Mouse (Mus musculus): ENCODE measurements around the gene Chmp4b. TPM values are rescaled to one million over a fixed set of nuclear protein-coding genes. Genes with fewer than 3 reads are reported as not detected.

Gene Chmp4b
- polyA plus RNA-seq, 1 experiment from 2014 or later, result 13.3 TPM

DNA sequence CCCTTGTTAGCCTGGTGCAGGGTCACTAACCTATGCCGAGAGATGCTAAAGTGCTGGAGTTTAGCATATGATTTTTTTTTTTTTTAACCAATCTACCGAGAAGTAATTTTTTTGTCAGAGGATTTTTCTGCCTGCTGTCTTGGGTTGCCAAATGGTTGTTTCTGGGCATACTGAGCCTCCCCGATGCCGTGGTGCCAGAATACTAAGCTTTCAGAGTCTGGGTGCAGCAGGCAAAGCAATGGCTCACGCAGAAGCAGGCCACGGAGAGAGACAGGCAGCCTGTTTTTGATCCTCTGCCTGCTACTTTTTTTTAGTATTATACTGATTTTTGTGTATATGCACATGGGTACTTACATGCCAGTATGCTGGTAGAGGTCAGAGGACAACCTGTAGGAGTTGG lies 29.4 kb downstream of the Chmp4b start:
- no peak overlapping the region for H3K9ac ChIP-seq (ENCODE audit: low read length)
- no peak overlapping the region for H3K4me3 ChIP-seq (ENCODE audit: low read depth, low read length)
- H3K27me3 ChIP-seq (ENCODE audit: control insufficient read depth, insufficient read depth, low read length), result no peaks in the 10 kb centered on the region
- H3K4me1 ChIP-seq (replicated peaks; ENCODE audit: control insufficient read depth, insufficient read depth, low read length), result peaks cover 15% of the 10 kb centered on the region; the same call in 1 of the 2 replicates
- no peak overlapping the region for H3K27ac ChIP-seq (ENCODE audit: low read depth, low read length)
- ATAC-seq (replicated peaks; ENCODE audit: low FRiP score) (no peak), DNase-seq (ENCODE audit: low spot score) (no peak)
- WGBS, result 87% methylated on average over 6 of the region's 6 CpGs
- H3K9me3 ChIP-seq (ENCODE audit: control insufficient read depth, low read length), result no peaks in the 10 kb centered on the region
- H3K36me3 ChIP-seq (ENCODE audit: control insufficient read depth, insufficient read depth, low read length), result no peaks in the 10 kb centered on the region; the same call in 1 of the 2 replicates
- H3K4me2 ChIP-seq (ENCODE audit: low read depth, low read length, severe bottlenecking), result no peak overlapping the region

DNA sequence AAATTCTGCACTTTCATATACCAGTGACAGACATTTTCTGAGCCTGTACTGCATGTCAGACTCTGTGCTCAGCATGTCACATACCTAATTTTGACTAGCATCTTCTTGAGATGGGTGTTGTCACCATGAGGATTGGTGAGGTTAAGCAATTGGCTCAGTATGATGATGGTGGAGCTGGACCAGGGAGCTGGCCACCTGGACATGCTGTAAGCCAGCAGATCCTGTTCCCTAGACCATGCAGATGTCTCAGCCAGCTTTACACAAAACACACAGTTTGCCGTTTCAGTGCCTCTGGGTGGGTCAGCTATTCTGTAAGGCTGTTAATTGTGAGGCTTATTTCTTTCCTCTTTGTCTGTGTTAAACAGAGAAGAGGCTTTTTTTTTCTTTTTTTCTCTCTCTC lies 31.2 kb downstream of the Chmp4b start:
- H3K9me3 ChIP-seq (ENCODE audit: control insufficient read depth, low read length), result no peaks in the 10 kb centered on the region
- DNase-seq (ENCODE audit: low spot score) (no peak), ATAC-seq (replicated peaks; ENCODE audit: low FRiP score) (no peak)
- H3K4me1 ChIP-seq (replicated peaks; ENCODE audit: control insufficient read depth, insufficient read depth, low read length), result peaks cover 9% of the 10 kb centered on the region; the same call in 1 of the 2 replicates
- H3K4me2 ChIP-seq (ENCODE audit: low read depth, low read length, severe bottlenecking), result no peak overlapping the region
- 36% methylated on average over 1 of the region's 1 CpGs for WGBS
- no peaks in the 10 kb centered on the region; the same call in 1 of the 2 replicates for H3K36me3 ChIP-seq (ENCODE audit: control insufficient read depth, insufficient read depth, low read length)
- no peak overlapping the region for H3K4me3 ChIP-seq (ENCODE audit: low read depth, low read length)
- H3K27me3 ChIP-seq (ENCODE audit: control insufficient read depth, insufficient read depth, low read length), result no peaks in the 10 kb centered on the region
- no peak overlapping the region for H3K9ac ChIP-seq (ENCODE audit: low read length)
- 0 out of 2 replicates have a peak overlapping the region, but pooled peaks have one; percentile 26 for H3K27ac ChIP-seq (ENCODE audit: low read depth, low read length)

DNA sequence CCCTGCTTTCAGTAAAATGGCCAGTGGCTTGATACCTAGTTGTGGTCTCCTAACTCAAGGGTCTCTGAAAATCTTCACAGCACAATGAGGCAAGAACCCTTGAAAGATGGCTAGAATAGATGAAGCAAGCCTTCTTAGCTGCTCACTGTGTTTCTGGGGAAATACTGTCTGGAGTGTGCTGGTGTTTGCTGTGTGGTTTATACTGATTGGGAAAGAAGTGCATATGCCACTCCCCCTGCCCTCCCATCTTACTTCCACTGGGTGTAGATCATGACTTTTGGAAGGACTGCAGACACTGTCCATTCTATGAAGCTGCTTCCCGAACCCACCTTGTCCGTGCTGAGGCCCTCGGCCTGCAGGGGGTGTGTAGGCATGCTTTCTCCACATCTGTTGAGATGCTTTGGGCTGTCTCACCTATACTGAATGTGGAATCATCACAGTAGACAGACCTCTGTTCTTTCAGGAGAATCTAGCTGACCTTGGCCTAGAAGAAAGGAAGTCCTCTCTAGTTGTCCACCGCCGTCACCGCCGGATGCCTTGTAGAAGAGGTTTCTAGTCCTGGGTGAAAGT lies 33.5 kb downstream of the Chmp4b start:
- WGBS, result 97% methylated on average over 7 of the region's 7 CpGs
- ATAC-seq (replicated peaks; ENCODE audit: low FRiP score) (no peak), DNase-seq (ENCODE audit: low spot score) (no peak)
- Histone ChIP-seq H3K4me3 (ENCODE audit: low read depth, low read length) (no peak overlapping the region), H3K4me1 (replicated peaks; ENCODE audit: control insufficient read depth, insufficient read depth, low read length) (peaks cover 6% of the 10 kb centered on the region; the same call in 1 of the 2 replicates), H3K4me2 (ENCODE audit: low read depth, low read length, severe bottlenecking) (no peak overlapping the region), H3K9me3 (ENCODE audit: control insufficient read depth, low read length) (no peaks in the 10 kb centered on the region), H3K27me3 (ENCODE audit: control insufficient read depth, insufficient read depth, low read length) (no peaks in the 10 kb centered on the region), H3K36me3 (ENCODE audit: control insufficient read depth, insufficient read depth, low read length) (no peaks in the 10 kb centered on the region; the same call in 1 of the 2 replicates), H3K9ac (ENCODE audit: low read length) (no peak overlapping the region), H3K27ac (ENCODE audit: low read depth, low read length) (no peak overlapping the region)

- Histone ChIP-seq H3K9ac (ENCODE audit: low read length) (no peak overlapping the region), H3K4me3 (ENCODE audit: low read depth, low read length) (no peak overlapping the region), H3K4me1 (replicated peaks; ENCODE audit: control insufficient read depth, insufficient read depth, low read length) (peaks cover 3% of the 10 kb centered on the region; the same call in 1 of the 2 replicates), H3K9me3 (ENCODE audit: control insufficient read depth, low read length) (no peaks in the 10 kb centered on the region), H3K27me3 (ENCODE audit: control insufficient read depth, insufficient read depth, low read length) (no peaks in the 10 kb centered on the region), H3K4me2 (ENCODE audit: low read depth, low read length, severe bottlenecking) (no peak overlapping the region), H3K36me3 (ENCODE audit: control insufficient read depth, insufficient read depth, low read length) (no peaks in the 10 kb centered on the region; the same call in 1 of the 2 replicates), H3K27ac (ENCODE audit: low read depth, low read length) (no peak overlapping the region)
- 96% methylated on average over 3 of the region's 3 CpGs for WGBS
- DNase-seq (ENCODE audit: low spot score), result no peak
- ATAC-seq (replicated peaks; ENCODE audit: low FRiP score), result no peak
Measured at GRCm38 (mm10) chr2:154685772-154686171, 34.3 kb downstream of the Chmp4b start.

DNA sequence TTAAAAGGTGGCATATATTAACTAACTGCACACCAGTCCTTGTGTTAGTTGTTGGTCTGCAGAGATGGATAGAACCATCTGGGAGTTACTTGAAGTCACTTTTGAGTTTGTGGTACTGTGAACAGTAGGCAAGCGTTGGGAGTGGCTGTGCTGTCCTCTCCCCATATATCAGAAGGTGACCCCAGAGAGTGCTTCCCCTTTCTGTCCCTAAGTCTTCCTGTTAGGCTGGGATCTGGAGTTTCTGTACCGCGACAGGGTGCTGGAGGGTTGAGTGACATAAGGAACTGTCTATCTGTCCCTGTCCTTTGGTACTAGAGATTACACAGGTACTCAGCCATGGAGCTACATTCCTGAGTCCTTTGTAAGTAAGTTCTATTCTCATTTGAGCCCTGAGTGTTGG lies 35.3 kb downstream of the Chmp4b start:
- no peaks in the 10 kb centered on the region for H3K27me3 ChIP-seq (ENCODE audit: control insufficient read depth, insufficient read depth, low read length)
- WGBS, result 90% methylated on average over 3 of the region's 3 CpGs
- DNase-seq (ENCODE audit: low spot score), result no peak
- H3K4me3 ChIP-seq (ENCODE audit: low read depth, low read length), result no peak overlapping the region
- no peak overlapping the region for H3K9ac ChIP-seq (ENCODE audit: low read length)
- no peak overlapping the region for H3K4me2 ChIP-seq (ENCODE audit: low read depth, low read length, severe bottlenecking)
- no peak overlapping the region for H3K27ac ChIP-seq (ENCODE audit: low read depth, low read length)
- no peaks in the 10 kb centered on the region for H3K9me3 ChIP-seq (ENCODE audit: control insufficient read depth, low read length)
- no peaks in the 10 kb centered on the region; the same call in 1 of the 2 replicates for H3K36me3 ChIP-seq (ENCODE audit: control insufficient read depth, insufficient read depth, low read length)
- no peaks in the 10 kb centered on the region; the same call in 1 of the 2 replicates for H3K4me1 ChIP-seq (replicated peaks; ENCODE audit: control insufficient read depth, insufficient read depth, low read length)
- no peak for ATAC-seq (replicated peaks; ENCODE audit: low FRiP score)

DNA sequence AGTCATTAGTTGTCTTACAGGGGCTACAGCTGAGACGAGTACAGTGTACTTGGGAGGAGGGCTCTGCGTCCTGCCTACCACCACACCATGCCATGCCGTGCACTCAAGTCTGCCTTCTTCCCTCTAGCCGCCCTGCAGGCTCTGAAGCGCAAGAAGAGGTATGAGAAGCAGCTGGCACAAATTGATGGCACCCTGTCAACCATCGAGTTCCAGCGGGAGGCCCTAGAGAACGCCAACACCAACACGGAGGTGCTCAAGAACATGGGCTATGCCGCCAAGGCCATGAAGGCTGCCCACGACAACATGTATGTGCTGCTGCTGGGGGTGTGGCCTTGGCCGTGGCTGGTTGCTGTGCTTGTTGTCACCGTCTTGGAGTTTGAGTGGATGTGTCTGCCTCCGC lies 37.9 kb downstream of the Chmp4b start:
- H3K36me3 ChIP-seq (ENCODE audit: control insufficient read depth, insufficient read depth, low read length), result no peaks in the 10 kb centered on the region; the same call in 1 of the 2 replicates
- DNase-seq (ENCODE audit: low spot score) (no peak), ATAC-seq (replicated peaks; ENCODE audit: low FRiP score) (no peak)
- no peak overlapping the region for H3K27ac ChIP-seq (ENCODE audit: low read depth, low read length)
- H3K4me3 ChIP-seq (ENCODE audit: low read depth, low read length), result no peak overlapping the region
- no peaks in the 10 kb centered on the region for H3K4me1 ChIP-seq (replicated peaks; ENCODE audit: control insufficient read depth, insufficient read depth, low read length)
- H3K9me3 ChIP-seq (ENCODE audit: control insufficient read depth, low read length), result no peaks in the 10 kb centered on the region
- WGBS, result 95% methylated on average over 14 of the region's 14 CpGs
- H3K9ac ChIP-seq (ENCODE audit: low read length), result no peak overlapping the region
- H3K27me3 ChIP-seq (ENCODE audit: control insufficient read depth, insufficient read depth, low read length), result no peaks in the 10 kb centered on the region
- H3K4me2 ChIP-seq (ENCODE audit: low read depth, low read length, severe bottlenecking), result no peak overlapping the region

GRCm38 (mm10) chr2:154690959-154691358 lies 39.5 kb downstream of the Chmp4b start:
- Histone ChIP-seq H3K4me2 (ENCODE audit: low read depth, low read length, severe bottlenecking) (no peak overlapping the region), H3K36me3 (ENCODE audit: control insufficient read depth, insufficient read depth, low read length) (no peaks in the 10 kb centered on the region; the same call in 1 of the 2 replicates), H3K9ac (ENCODE audit: low read length) (no peak overlapping the region), H3K27ac (ENCODE audit: low read depth, low read length) (no peak overlapping the region), H3K27me3 (ENCODE audit: control insufficient read depth, insufficient read depth, low read length) (no peaks in the 10 kb centered on the region), H3K4me3 (ENCODE audit: low read depth, low read length) (no peak overlapping the region), H3K9me3 (ENCODE audit: control insufficient read depth, low read length) (no peaks in the 10 kb centered on the region), H3K4me1 (replicated peaks; ENCODE audit: control insufficient read depth, insufficient read depth, low read length) (no peaks in the 10 kb centered on the region)
- no peak for ATAC-seq (replicated peaks; ENCODE audit: low FRiP score)
- 92% methylated on average over 5 of the region's 5 CpGs for WGBS
- no peak for DNase-seq (ENCODE audit: low spot score)

GRCm38 (mm10) chr2:154693186-154693940 lies 41.9 kb downstream of the Chmp4b start:
- WGBS, result 89% methylated on average over 11 of the region's 11 CpGs
- Histone ChIP-seq H3K4me2 (ENCODE audit: low read depth, low read length, severe bottlenecking) (no peak overlapping the region), H3K9ac (ENCODE audit: low read length) (no peak overlapping the region)

More at GRCm38 (mm10) chr2:154693186-154693940, 41.9 kb downstream of the Chmp4b start:
- H3K4me1 ChIP-seq (replicated peaks; ENCODE audit: control insufficient read depth, insufficient read depth, low read length), result no peaks in the 10 kb centered on the region
- no peaks in the 10 kb centered on the region; the same call in 1 of the 2 replicates for H3K36me3 ChIP-seq (ENCODE audit: control insufficient read depth, insufficient read depth, low read length)
- H3K27ac ChIP-seq (ENCODE audit: low read depth, low read length), result no peak overlapping the region
- no peak for ATAC-seq (replicated peaks; ENCODE audit: low FRiP score)
- no peak for DNase-seq (ENCODE audit: low spot score)
- H3K4me3 ChIP-seq (ENCODE audit: low read depth, low read length), result no peak overlapping the region
- no peaks in the 10 kb centered on the region for H3K27me3 ChIP-seq (ENCODE audit: control insufficient read depth, insufficient read depth, low read length)
- no peaks in the 10 kb centered on the region for H3K9me3 ChIP-seq (ENCODE audit: control insufficient read depth, low read length)
